7 mouse cellular contexts compared by ENCODE assay signal in genomic region chr19:59345081-59345657, GRCm38 (mm10). TPM values are rescaled to one million over a fixed set of nuclear protein-coding genes. Genes with fewer than 3 reads are reported as not detected.
DNase-seq lines count a peak whose midpoint lies in the region; ATAC-seq and TF ChIP-seq lines count a peak whose summit lies in the region.

No protein-coding gene starts in this region.

- H3K4me3 ChIP-seq in forebrain, postnatal 0 days (ENCODE audit: low read depth, low read length), result peak overlapping the region; percentile 75

- H3K27ac ChIP-seq in forebrain, postnatal 0 days (ENCODE audit: low read depth, low read length), result peak overlapping the region; percentile 89

- ATAC-seq in forebrain, postnatal 0 days, result peak; percentile 74
- peak; percentile 34 to 72; a peak in 3 of 4 replicates for ATAC-seq in hematopoietic stem cell, adult 5-6 weeks (replicated peaks in 1 of 2; ENCODE audit: insufficient read depth in 1 of 2, low FRiP score in 2 of 2, low TSS enrichment in 1 of 2, low read depth in 1 of 2, poor library complexity in 2 of 2, severe bottlenecking in 2 of 2)

- H3K4me1 ChIP-seq in forebrain, postnatal 0 days (ENCODE audit: insufficient read depth), result peaks cover 30% of the 10 kb centered on the region

- no peaks in the 10 kb centered on the region for H3K27me3 ChIP-seq in forebrain, postnatal 0 days (ENCODE audit: insufficient read depth, low read length)

- H3K9ac ChIP-seq in forebrain, postnatal 0 days, result peak overlapping the region; percentile 78

- peak; percentile 73 for DNase-seq in MN1 (ENCODE audit: low spot score)
- peak; percentile 38 for DNase-seq in brain, adult 2 months (ENCODE audit: low read depth, low spot score)
- no peak for DNase-seq in forebrain, postnatal 0 days
- peak; percentile 29 for DNase-seq in left cerebral cortex, adult 11 months (ENCODE audit: low spot score)
- peak; percentile 74 to 76 for DNase-seq in lung, postnatal 4 days
- DNase-seq in skeletal muscle tissue, adult 2 months (ENCODE audit: low read depth, low spot score), result peak; percentile 11

- TF ChIP-seq CTCF in forebrain, postnatal 0 days (IDR thresholded peaks at IDR 0.05; ENCODE audit: low read depth), result no peak

- H3K36me3 ChIP-seq in forebrain, postnatal 0 days (ENCODE audit: insufficient read depth), result no peaks in the 10 kb centered on the region

- H3K4me2 ChIP-seq in forebrain, postnatal 0 days (ENCODE audit: low read depth), result peak overlapping the region; percentile 99

- WGBS in forebrain, postnatal 0 days, result 2% methylated on average over 66 of the region's 70 CpGs

- H3K9me3 ChIP-seq in forebrain, postnatal 0 days (ENCODE audit: low read length), result no peaks in the 10 kb centered on the region

RNA-seq across cellular contexts. Expression of gene Pdzd8, which starts 0.4 kb away (rescaled TPM):
- total RNA-seq in forebrain, postnatal 0 days (2014; rRNA removed), result 40.5 and 47.6 TPM in 2 replicates
- polyA plus RNA-seq in forebrain, postnatal 0 days (2015; fragmentation: Nextera tagmentation; extraction: Ambion mirVana), result 6.5 and 8.7 TPM in 2 replicates
- total RNA-seq in hematopoietic stem cell, adult 5-6 weeks (2017), result 50.5 and 65.5 TPM in 2 replicates

RNA-seq across cellular contexts. Expression of gene Rps12-ps3, which starts 23.1 kb away (rescaled TPM):
- 79.8 and 91.9 TPM in 2 replicates for total RNA-seq in forebrain, postnatal 0 days (2014; rRNA removed)
- 3.6 and 6.9 TPM in 2 replicates for polyA plus RNA-seq in forebrain, postnatal 0 days (2015; fragmentation: Nextera tagmentation; extraction: Ambion mirVana)
- 623 and 738 TPM in 2 replicates for total RNA-seq in hematopoietic stem cell, adult 5-6 weeks (2017)
